Mouse (Mus musculus) embryonic fibroblast, embryonic 13.5 days (primary cell): ENCODE measurements around the gene Dennd2c.

ENCODE experiments used
- CTCF ChIP-seq: IDR thresholded peaks from 2 replicates; pipeline ENCODE4 v1.5.1; 2011; ENCODE audit warnings: mild to moderate bottlenecking, control low read depth, low read length, moderate library complexity, borderline replicate concordance; ENCODE audit not compliant: insufficient read depth
- POLR2A ChIP-seq: IDR thresholded peaks from 2 replicates; pipeline ENCODE4 v1.6.1; 2011; ENCODE audit warnings: low read depth, mild to moderate bottlenecking, control low read depth, low read length, moderate library complexity

DNA sequence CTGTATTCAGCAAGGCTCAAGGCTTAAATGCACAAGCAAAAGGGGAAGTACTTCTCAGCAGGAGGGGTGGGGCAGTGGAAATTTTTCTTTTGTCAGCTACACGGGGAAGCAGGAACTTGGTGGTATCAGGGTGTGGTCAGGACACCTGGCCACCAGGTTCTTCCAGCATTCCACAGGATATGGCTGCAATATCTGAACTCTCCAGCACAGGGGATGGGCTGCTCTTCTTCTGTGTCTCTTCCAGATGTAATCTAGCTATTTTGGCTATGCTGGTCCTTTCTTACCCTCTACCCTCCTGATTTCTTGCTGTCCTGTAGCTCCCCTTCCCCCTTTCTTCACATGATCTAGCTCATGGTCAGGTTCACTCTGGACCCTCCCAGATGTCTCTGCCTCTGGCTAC is 90.8 kb downstream of the Dennd2c start:
- no peak for TF ChIP-seq CTCF
- no peak for TF ChIP-seq POLR2A
